In genomic region chr3:57445706-57446105, GRCm38 (mm10) we compare ENCODE assay signal across 11 mouse cellular contexts. TPM values are rescaled to one million over a fixed set of nuclear protein-coding genes. Genes with fewer than 3 reads are reported as not detected.
DNase-seq lines count a peak whose midpoint lies in the region; ATAC-seq and TF ChIP-seq lines count a peak whose summit lies in the region.
"Had no signal": no experiment of that assay in that cellular context is flagged by ENCODE, and none has a peak within 500 bp of the region (broad histone marks: within the 10 kb centered on the region; RNA-seq: fewer than 3 reads in every experiment).

No protein-coding gene starts in this region.

- no peaks in the 10 kb centered on the region for H3K9me3 ChIP-seq in intestine, embryonic 15.5 days
- no peaks in the 10 kb centered on the region for H3K9me3 ChIP-seq in lung, embryonic 14.5 days (ENCODE audit: low read depth, low read length)

- H3K9ac ChIP-seq in intestine, embryonic 15.5 days: no peak overlapping the region
- H3K9ac ChIP-seq in lung, embryonic 14.5 days: no peak overlapping the region

- H3K4me3 ChIP-seq in intestine, embryonic 15.5 days (replicated peaks): no peak overlapping the region
- no peak overlapping the region for H3K4me3 ChIP-seq in lung, embryonic 14.5 days (ENCODE audit: low read depth, low read length)
- H3K4me3 ChIP-seq in layer of hippocampus, adult 2 months: no peak overlapping the region
- H3K4me3 ChIP-seq: myocyte had no signal

- 0 out of 2 replicates have a peak overlapping the region, but pooled peaks have one; percentile 32 for H3K27ac ChIP-seq in intestine, embryonic 15.5 days
- no peak overlapping the region; the same call in 1 of the 2 replicates for H3K27ac ChIP-seq in lung, embryonic 14.5 days (ENCODE audit: low read depth)
- no peak overlapping the region for H3K27ac ChIP-seq in layer of hippocampus, adult 2 months

- no peak for TF ChIP-seq CTCF in lung, embryonic 14.5 days (IDR thresholded peaks at IDR 0.05; ENCODE audit: low read depth)
- no peak for TF ChIP-seq CTCF in layer of hippocampus, adult 2 months (conservative IDR thresholded peaks at IDR 0.05)

- no peaks in the 10 kb centered on the region for H3K4me1 ChIP-seq in intestine, embryonic 15.5 days (replicated peaks)
- H3K4me1 ChIP-seq in lung, embryonic 14.5 days (ENCODE audit: insufficient read depth): no peaks in the 10 kb centered on the region

- WGBS in intestine, embryonic 15.5 days: 35% methylated on average over 3 of the region's 3 CpGs
- WGBS in lung, embryonic 14.5 days: 22% methylated on average over 3 of the region's 3 CpGs

- H3K36me3 ChIP-seq in intestine, embryonic 15.5 days: no peaks in the 10 kb centered on the region
- H3K36me3 ChIP-seq in lung, embryonic 14.5 days (ENCODE audit: insufficient read depth): no peaks in the 10 kb centered on the region

- no peaks in the 10 kb centered on the region for H3K27me3 ChIP-seq in intestine, embryonic 15.5 days (replicated peaks)
- H3K27me3 ChIP-seq in lung, embryonic 14.5 days (ENCODE audit: insufficient read depth, low read length): no peaks in the 10 kb centered on the region

- peak; percentile 61; the same call in 1 of the 2 replicates for ATAC-seq in intestine, embryonic 15.5 days
- peak; percentile 76 for ATAC-seq in lung, embryonic 14.5 days (ENCODE audit: insufficient read depth)

- DNase-seq in heart, postnatal 4 days: peak; percentile 78
- DNase-seq in heart, adult 9 months (ENCODE audit: low spot score in 2 of 2): no peak
- peak; percentile 36 for DNase-seq in adipocyte (ENCODE audit: low spot score)
- DNase-seq in lung, embryonic 14.5 days: peak; percentile 91
- no peak for DNase-seq in layer of hippocampus, adult 2 months (ENCODE audit: low spot score in 2 of 2)
- DNase-seq in frontal cortex, postnatal 14 days (ENCODE audit: low spot score in 2 of 2): no peak
- no peak for DNase-seq in left cerebral cortex, adult 11 months (ENCODE audit: low spot score)
- DNase-seq: cerebellum, adult 18-20 months; spleen, adult 18-20 months had no signal

- H3K4me2 ChIP-seq in intestine, embryonic 15.5 days (replicated peaks): no peak overlapping the region
- H3K4me2 ChIP-seq in lung, embryonic 14.5 days: no peak overlapping the region

RNA-seq across cellular contexts. Expression of gene Tm4sf4, which starts 20.6 kb away (rescaled TPM):
- under 1 TPM in 1 of 2 experiments, not detected in 1; 0.18 TPM for total RNA-seq in heart, postnatal 4 days (2021)
- 44.0 and 44.9 TPM in 2 replicates for polyA plus RNA-seq in intestine, embryonic 15.5 days (2015; fragmentation: Nextera tagmentation; extraction: Ambion mirVana)
- polyA plus RNA-seq in lung, embryonic 14.5 days (2014; fragmentation: Nextera tagmentation; extraction: Ambion mirVana): 0.12 TPM in 1 of 2 replicates, not detected in the other
- not detected for total RNA-seq in layer of hippocampus, adult 2 months (2021)

Comparison
In these comparisons a context has a peak if more than half of its experiments do, and no peak if none do; other contexts are left out.
1. DNase-seq: peak in heart, postnatal 4 days (single experiment), adipocyte (single experiment) and lung, embryonic 14.5 days (single experiment); none in heart, adult 9 months (0 of 2), layer of hippocampus, adult 2 months (0 of 2), frontal cortex, postnatal 14 days (0 of 2) and left cerebral cortex, adult 11 months (single experiment).